Mouse (Mus musculus) neutrophil, adult 5-6 weeks (primary cell): ENCODE data around the gene Inf2. TPM values are rescaled to one million over a fixed set of nuclear protein-coding genes. Genes with fewer than 3 reads are reported as not detected.

Experiments used
- ATAC-seq: fragments of 151-379, 151-347 bp; 2 replicates; pipeline ENCODE4 v1.8.0; 2017; ENCODE audit warnings: mild to moderate bottlenecking, moderate TSS enrichment; ENCODE audit not compliant: insufficient number of reproducible peaks, poor library complexity, low FRiP score, severe bottlenecking; ENCODE audit errors: extremely low read depth
- total RNA-seq: library from RNA; stranded (forward); fragments of 200-1000 nt; gene quantifications from 2 replicates; pipeline ENCODE4 v1.2.3, GENCODE M21; 2017

Inf2 gene
- total RNA-seq, 1 experiment from 2014 or later: 5.8 TPM

GRCm38 (mm10) chr12:112644180-112644854 is 55.7 kb downstream of the Inf2 start, which contains the start of gene Siva1:
Gene Siva1 (plus strand): TSS chr12:112644679.
- ATAC-seq: peak; percentile 82

GRCm38 (mm10) chr12:112644855-112645506 is 56.4 kb downstream of the Inf2 start:
- ATAC-seq: peak; percentile 16

GRCm38 (mm10) chr12:112646139-112646538 is 57.6 kb downstream of the Inf2 start:
- no peak for ATAC-seq

GRCm38 (mm10) chr12:112648081-112648480 is 59.5 kb downstream of the Inf2 start:
- no peak for ATAC-seq

- no peak for ATAC-seq
These were observed 63.3 kb downstream of the Inf2 start for GRCm38 (mm10) chr12:112651778-112652439.

GRCm38 (mm10) chr12:112653157-112653824 is 64.7 kb downstream of the Inf2 start:
- peak; percentile 76 for ATAC-seq

- no peak for ATAC-seq
These were observed 65.5 kb downstream of the Inf2 start for GRCm38 (mm10) chr12:112654076-112654475.

- no peak for ATAC-seq
These were observed 70.0 kb downstream of the Inf2 start for GRCm38 (mm10) chr12:112658619-112659018.

- ATAC-seq: no peak
These were observed 70.5 kb downstream of the Inf2 start for GRCm38 (mm10) chr12:112659109-112659508.

- ATAC-seq: no peak
These were observed 72.2 kb downstream of the Inf2 start for GRCm38 (mm10) chr12:112660576-112661326.

- no peak for ATAC-seq
These were observed 72.7 kb downstream of the Inf2 start for GRCm38 (mm10) chr12:112661327-112661605.

- no peak for ATAC-seq
These were observed 73.3 kb downstream of the Inf2 start for GRCm38 (mm10) chr12:112661851-112662250.

- ATAC-seq: no peak
These were observed 74.7 kb downstream of the Inf2 start for GRCm38 (mm10) chr12:112663303-112663702.

GRCm38 (mm10) chr12:112663716-112664115 is 75.1 kb downstream of the Inf2 start:
- ATAC-seq: no peak

GRCm38 (mm10) chr12:112664124-112664523 is 75.5 kb downstream of the Inf2 start:
- ATAC-seq: no peak

GRCm38 (mm10) chr12:112664656-112665055 is 76.1 kb downstream of the Inf2 start:
- no peak for ATAC-seq
